Mouse (Mus musculus) WW6 (cell line): ENCODE measurements around the gene Mn1.

Source experiments
- DNase-seq: peaks from one replicate; pipeline ENCODE4 v3.0.0-alpha.2; 2013; ENCODE audit warnings: low read depth, low spot score

Gene Mn1

DNA sequence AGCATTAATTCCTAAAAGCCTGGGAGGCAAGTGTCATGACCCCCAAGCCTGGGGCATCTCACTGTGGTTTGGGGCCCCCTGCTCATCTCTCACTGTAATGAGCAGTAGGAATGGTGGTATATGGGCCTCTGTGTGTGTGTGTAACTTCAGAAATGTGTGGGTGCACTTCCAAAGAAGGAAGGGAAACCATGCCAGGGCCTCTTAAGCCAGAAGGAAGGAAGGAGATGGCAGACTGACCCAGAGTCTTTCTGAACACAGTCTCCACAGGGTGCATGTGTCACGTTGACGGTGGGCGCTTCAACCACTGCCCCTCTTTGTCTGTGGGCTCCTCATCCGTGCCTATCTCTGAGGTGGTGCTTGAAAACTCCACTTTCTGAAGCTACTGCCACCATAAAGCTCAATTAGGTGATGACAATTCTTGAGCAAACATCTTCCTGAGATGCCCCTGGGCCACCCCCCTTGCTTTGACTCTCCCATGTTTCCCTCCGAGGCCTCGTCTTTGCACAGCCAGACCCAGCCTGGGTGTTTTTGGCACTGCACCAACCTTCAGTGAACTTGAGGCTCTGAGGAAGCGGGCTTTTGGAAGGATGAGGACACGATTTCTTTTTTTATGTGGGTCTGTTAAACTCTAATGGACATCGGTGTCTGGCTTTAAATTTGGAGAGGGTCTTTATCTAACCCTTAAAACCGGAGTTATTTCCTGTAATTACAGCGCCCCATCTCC is 14.0 kb downstream of the Mn1 start:
- no peak for DNase-seq

DNA sequence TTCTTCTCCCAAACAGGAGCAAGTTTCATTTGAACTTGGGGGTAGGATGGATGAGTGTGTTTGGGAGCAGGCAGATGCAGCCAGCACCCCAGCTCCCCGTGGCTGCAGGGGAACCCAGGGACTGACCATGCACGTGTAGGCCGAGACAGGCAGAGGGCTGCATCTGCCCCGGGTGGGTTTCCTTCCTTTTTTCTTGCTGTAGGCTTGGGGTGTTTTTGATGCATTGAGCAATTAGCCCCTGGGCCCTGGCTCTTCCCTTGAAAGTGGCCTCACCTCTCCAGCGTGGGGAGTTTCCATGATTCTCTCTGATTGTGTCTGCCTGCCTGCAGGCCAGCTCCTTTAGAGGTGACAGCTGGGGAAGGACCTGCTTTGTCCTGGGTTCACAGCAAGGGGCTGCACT is 15.7 kb downstream of the Mn1 start:
- no peak for DNase-seq

DNA sequence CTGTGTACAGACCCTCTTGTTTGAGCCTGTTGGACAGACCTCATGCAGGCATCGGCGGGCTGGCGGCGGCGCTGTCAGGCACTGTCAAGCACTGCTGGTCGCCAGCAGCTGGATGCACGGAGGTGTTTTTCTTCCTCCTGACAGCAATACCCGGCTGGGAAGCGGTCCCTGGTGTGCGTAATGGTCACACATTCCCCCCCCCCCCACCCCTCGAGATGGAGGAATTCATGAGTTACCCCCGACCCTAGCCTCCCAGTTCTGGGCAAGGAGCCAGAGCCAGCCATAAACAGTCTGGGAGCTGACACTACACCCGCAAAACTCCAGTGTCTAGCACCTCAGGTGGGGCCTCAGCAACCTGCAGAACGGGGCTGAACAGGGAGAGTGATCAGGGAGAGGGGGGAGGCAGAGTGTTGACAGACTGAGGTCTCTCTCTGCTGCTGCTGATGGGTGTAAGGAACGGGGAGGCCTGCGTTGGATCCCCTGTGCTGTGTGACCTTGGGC is 17.2 kb downstream of the Mn1 start:
- DNase-seq, result no peak

- no peak for DNase-seq
These were observed 19.1 kb downstream of the Mn1 start for GRCm38 (mm10) chr5:111436260-111436659.

DNA sequence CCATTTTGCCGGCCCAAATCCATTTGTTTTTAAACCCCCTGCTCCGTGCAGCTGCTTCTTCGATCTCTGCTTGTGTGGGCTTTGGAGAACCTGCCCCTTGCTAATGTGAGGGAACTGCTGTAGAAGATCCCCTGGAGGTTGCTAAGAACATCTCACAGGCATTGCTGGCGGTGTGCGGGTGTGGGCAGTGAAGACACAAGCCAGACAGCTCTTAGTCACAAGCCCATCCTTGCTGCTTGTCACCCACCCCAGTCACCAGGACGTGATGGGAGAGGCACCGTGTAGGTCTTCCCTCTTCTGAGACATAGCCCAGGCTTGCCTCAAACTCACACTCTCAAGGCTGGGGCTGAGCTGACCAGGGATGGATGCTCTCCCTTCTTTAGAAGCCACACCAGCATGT is 20.0 kb downstream of the Mn1 start:
- no peak for DNase-seq

- DNase-seq, result no peak
These were observed 21.2 kb downstream of the Mn1 start for GRCm38 (mm10) chr5:111438336-111438735.

DNA sequence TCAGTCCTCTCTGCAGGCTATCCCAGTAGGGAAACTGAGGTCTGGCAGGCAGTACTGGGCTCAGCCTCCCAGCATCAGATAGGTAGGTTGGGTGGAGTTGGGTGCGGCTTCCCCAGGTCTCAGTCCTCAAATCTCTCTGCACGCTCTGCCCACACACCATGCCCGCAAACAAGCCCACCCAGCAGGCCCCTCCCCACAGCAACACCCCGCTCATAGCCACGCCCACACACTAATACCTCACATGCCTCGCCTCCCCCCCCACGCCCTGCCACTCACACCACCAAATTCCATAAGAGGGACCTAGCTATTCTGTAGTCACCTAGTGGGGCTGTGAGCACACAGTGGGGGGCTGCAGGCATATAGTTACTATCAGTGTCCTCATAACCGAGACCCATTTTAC is 21.7 kb downstream of the Mn1 start:
- DNase-seq, result no peak

DNA sequence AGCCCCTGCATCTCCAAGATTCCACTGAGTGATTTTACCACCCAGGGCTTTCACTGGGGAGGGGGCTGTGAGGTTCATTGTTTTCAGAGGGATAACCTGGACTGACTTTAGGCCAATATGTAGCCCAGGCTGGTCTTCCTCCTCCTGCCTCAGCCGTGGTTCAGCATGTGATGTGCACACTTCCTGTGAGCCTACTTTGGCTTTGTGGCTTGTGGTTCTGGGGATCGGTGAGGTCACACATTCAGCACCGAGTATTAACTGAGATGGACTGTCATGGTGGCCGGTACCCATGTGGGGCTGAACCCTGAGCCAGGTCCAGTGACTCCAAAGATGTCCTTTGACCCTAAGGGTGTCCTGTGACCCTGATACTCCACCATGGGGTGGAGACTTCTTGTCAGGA is 23.1 kb downstream of the Mn1 start:
- DNase-seq, result no peak

GRCm38 (mm10) chr5:111442151-111442871 is 25.1 kb downstream of the Mn1 start:
- DNase-seq, result no peak

GRCm38 (mm10) chr5:111443636-111444035 is 26.5 kb downstream of the Mn1 start:
- DNase-seq, result no peak

DNA sequence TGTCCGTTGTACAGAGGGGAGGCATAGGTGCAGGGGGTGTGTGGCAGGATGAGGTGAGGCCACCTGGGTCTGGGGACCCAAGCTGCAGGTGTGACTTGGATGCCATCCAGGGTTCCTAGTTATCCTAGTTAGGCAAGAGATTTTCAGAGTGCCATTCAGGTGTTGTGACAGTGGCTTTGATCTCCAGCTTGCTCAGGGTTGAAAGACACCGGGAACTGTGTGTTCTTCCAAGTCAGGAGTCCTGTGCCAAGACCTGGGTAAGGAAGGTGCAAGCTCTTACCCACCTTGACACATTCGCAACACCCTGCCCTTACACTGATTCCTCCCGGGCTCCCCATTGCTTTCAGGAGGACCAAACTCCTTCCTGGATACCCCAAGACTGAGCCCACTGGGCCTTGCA is 27.2 kb downstream of the Mn1 start:
- DNase-seq, result no peak

GRCm38 (mm10) chr5:111446652-111447051 is 29.5 kb downstream of the Mn1 start:
- no peak for DNase-seq

DNA sequence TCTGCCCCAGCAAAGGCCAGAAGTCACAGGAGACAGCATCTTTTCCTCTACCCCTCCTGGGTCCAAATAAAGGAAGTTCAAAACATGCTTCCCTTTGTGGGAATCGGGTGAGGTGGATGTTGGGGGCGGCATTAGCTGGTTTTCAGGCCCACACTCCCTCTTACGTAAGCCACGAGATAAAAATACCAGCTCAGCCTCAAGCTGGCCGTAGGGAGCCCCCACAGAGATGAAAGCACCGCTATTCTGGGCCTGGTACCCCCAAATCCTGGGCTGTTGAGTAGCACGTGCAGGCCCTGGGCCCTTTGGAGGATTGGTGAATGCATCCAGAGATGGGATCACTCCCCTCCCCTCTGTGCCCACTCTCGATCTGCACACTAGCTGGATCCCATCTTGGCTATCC is 32.5 kb downstream of the Mn1 start:
- DNase-seq, result no peak

DNA sequence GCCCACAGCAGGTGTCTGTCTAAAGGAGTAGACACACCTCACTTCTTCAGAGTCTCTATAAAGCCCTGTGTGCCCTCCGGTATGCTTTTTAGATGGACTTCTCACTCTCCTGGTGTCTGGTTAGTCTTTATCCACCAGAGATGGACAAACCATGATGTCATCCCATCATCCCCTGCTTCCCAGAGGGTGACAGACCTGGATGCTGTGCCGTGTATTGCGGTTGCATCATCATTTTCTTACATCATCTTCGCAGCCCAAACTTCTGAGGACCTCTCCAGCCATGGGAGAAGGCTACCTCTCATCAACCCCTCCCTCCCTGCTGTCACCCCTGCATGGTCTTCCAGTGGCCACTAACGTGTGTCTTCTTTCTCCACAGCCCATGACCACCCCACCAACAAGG is 37.1 kb downstream of the Mn1 start:
- DNase-seq, result no peak

DNA sequence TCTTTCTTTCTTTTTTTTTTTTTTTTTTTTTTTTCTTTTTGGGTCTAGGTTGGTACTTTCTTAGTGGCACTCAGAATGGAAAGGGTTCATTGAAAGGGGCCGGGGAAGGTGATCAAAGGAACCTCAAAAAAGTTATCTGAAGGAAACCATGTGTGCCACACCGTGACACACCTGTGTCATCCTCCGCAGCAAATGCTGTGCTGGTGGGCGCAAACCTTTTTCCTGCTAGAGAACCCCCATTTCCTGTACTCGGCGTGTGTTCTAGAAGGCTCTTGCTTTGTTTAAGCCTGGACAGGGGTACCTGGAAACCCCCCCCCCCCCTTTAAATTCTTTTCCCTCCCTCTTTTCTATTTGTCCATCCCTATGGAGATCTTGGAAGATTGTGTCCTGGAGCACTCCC is 37.7 kb downstream of the Mn1 start:
- DNase-seq, result no peak

DNA sequence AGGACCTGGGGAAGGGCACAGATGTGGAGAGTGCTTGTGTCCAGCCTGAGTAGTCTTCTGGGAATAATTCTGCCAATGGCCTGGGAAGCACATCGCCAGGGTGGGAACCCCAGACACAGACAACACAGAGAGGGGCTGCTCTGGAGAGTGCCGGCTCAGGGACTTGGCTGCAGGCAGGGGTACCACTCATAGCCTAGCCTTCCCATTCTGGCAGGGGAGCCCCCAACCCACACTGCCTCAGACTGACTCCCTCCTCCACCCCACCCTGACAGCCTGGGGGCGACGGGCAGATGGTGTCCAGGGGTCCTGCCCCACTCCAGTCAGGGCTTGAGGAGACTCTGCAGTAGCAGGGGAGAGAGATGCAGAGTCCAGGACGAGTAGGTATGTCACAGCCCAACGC is 41.5 kb downstream of the Mn1 start:
- no peak for DNase-seq

DNA sequence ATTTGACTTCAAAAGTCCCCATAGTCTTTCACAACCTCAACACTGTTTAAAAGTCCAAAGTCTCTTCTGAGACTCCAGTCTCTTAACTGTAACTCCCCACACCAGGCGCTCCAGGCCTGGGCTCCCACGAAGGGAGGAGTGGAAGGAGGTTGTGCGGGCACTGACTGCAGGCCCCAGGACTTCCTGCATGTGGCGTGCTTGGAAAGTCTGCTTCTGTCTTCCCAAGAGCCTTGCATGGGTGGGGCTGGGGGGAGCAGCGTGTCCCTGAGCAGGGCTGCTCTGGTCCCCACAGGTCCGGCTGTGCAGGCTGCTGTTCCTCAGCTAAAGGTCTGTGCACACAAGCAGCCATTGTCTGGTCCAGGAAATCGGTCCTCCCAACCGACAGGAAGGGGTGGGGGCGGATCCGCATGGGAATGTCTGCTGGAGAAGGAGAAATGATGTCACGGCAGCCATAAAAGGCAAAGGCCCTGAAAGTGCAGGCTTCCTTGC is 48.7 kb downstream of the Mn1 start:
- DNase-seq, result peak; percentile 9

DNA sequence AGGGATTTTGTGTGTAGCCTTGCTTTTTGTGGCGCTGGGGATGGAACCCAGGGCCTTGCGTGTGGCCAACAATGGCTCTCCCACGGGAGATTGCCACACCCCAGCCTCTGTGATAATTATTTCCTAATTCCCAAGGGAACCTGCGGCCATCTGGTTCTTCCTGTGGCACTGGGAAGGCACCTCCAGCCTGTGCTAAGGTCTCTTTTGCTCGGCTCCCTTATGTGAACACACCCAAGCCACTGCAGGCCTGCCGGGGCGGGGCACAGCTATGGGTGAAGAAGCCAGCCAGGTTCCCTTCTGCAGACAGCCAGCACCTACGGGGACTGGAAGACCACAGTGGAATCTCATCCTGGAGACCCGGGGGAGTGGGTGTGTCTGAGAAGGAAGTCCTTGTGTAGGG is 49.3 kb downstream of the Mn1 start:
- DNase-seq, result no peak

GRCm38 (mm10) chr5:111467699-111468098 is 50.5 kb downstream of the Mn1 start:
- DNase-seq, result no peak

DNA sequence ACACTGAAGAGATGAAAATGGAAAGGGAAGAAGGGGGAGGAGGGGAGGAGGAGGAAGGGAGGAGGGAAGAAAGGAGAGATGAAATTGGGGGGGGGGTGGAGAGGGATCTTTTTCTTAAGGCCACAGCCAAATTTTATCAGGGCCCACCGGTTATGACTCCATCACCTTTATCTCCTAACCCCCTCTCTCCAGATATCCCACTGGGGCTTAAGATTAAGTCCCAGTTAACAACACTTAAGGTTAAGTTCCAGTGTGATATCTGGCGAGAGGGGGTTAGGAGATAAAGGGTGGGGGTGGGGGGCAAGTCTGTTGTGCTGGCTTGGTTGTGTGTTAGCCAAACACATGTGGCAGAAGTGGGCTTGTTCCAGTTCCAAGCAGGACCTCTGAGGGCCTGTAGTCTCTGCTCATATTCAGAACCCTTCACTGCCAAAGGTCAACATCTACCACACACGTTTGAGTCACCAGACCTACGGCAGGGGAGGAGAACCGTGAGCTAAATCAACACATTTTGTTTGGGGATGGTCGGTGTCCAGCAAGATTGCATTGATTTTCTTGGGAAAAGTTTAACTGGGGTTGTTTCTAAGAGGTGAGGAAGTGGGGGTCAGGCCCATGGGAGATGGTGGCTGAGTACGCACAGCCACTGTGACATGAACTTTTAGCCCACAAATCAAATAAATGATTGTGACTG is 52.2 kb downstream of the Mn1 start:
- DNase-seq, result no peak

DNA sequence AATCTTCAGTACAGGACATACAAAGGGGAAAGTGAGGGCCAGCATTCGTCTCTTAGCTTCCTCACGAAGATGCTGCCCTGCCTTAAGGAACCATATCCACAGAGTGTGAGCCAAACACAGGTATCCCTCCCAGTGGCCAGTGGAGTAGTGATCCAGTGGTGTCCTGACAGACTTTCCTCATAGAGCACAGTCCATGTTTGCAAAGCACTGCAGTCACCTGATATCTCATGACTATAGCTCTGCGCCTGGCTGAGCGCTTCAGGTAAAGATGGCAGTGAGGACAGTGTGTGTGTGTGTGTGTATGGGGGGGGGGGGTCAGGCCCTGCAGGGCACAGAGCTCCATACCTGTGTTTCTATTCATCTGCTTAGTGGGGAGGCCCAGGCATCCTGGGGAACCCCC is 53.7 kb downstream of the Mn1 start:
- DNase-seq, result no peak

DNA sequence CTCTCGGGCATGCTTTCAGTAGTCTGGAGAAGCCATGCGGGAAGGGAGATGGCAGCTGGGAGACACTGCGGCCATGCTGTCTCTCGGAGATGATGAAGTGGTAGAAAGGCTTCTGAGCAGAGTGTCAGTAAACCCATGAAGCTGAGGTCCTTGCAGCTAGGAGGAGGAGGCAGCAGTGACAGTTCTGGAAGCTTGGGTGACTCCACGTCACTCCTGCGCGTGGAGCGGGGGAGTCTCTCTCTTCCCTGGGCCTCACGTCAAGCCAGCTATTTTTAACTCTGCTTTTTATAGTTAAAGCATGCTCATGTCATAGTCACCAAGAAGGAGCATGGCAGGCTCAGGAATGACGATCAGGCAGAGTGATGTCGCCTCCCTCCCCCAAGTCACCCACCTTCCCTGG is 56.3 kb downstream of the Mn1 start:
- no peak for DNase-seq

DNA sequence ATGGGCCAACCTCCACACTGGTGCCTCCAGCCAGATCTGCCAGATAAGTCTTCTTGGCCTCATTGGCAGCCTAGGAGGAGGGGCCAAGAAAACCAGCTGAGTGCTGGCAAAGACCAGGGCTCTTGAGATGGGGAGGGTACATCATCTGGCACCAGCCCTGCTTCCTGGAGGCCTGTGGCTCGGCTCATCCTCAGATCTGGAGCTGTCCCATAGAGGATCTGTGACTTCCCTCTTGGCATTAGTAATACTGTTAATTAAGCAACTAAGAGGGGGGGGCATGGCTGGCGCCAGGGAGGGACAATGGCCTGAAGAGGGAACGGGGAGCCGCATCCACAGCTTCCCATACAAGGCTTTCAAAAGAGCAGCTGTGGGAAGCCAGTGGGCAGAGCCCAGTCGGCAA is 58.6 kb downstream of the Mn1 start:
- DNase-seq, result no peak
